Mouse (Mus musculus) olfactory bulb, adult 2 months (tissue): ENCODE data around the gene Adamts17. TPM values are rescaled to one million over a fixed set of nuclear protein-coding genes. Genes with fewer than 3 reads are reported as not detected.

Source experiments
- H3K27ac ChIP-seq: fragments of 200-500 bp; 2 replicates; pipeline ENCODE4 v1.5.1; 2012; ENCODE audit warnings: low read depth, low read length; ENCODE audit not compliant: insufficient read depth
- H3K4me1 ChIP-seq: fragments of 200-500 bp; 2 replicates; pipeline ENCODE4 v1.6.1; 2012; ENCODE audit warnings: low read length; ENCODE audit not compliant: control insufficient read depth, insufficient read depth
- H3K4me3 ChIP-seq: fragments of 200-500 bp; 2 replicates; pipeline ENCODE4 v1.5.1; 2012; ENCODE audit warnings: mild to moderate bottlenecking, low read depth, low read length, moderate library complexity; ENCODE audit not compliant: insufficient read depth
- CTCF ChIP-seq: fragments of 200-500 bp; IDR thresholded peaks from 2 replicates; pipeline ENCODE4 v1.5.1; 2012; ENCODE audit warnings: low read depth, mild to moderate bottlenecking, low read length, moderate library complexity; ENCODE audit not compliant: insufficient read depth
- POLR2A ChIP-seq: fragments of 200-500 bp; IDR thresholded peaks from 2 replicates; pipeline ENCODE4 v1.6.1; 2012; ENCODE audit warnings: mild to moderate bottlenecking, low read depth, low read length, moderate library complexity; ENCODE audit not compliant: insufficient read depth
- WGBS: fragments of 180-500 bp; shearing (Covaris S2); methylation state at CpG from one replicate; pipeline ENCODE4 v1.1.7; 2018; 5-methylcytosine and 5-hydroxymethylcytosine counted together
- polyA plus RNA-seq: library from polyadenylated mRNA; stranded (reverse); fragments of >200 nt; gene quantifications from 2 replicates; pipeline ENCODE4 v1.2.4, GENCODE M21; 2012; ENCODE audit warnings: low replicate concordance; ENCODE audit not compliant: missing spikeins, insufficient read depth, insufficient read length

Adamts17 gene
- polyA plus RNA-seq, 1 experiment, result not detected

GRCm38 (mm10) chr7:67087759-67088158, 248.2 kb downstream of the Adamts17 start:
- H3K27ac ChIP-seq, result no peak overlapping the region
- WGBS, result 82% methylated on average over 6 of the region's 6 CpGs
- H3K4me3 ChIP-seq, result no peak overlapping the region
- no peaks in the 10 kb centered on the region for H3K4me1 ChIP-seq
- TF ChIP-seq POLR2A, result no peak

- TF ChIP-seq POLR2A (no peak), CTCF (no peak)
- 94% methylated on average over 2 of the region's 2 CpGs for WGBS
- Histone ChIP-seq H3K27ac (no peak overlapping the region), H3K4me1 (no peaks in the 10 kb centered on the region), H3K4me3 (no peak overlapping the region)
These were observed 257.6 kb downstream of the Adamts17 start for GRCm38 (mm10) chr7:67097096-67097495.

GRCm38 (mm10) chr7:67101418-67101973, 262.0 kb downstream of the Adamts17 start:
- TF ChIP-seq CTCF (no peak), POLR2A (no peak)
- WGBS, result 96% methylated on average over 3 of the region's 3 CpGs
- Histone ChIP-seq H3K4me3 (no peak overlapping the region), H3K27ac (no peak overlapping the region), H3K4me1 (no peaks in the 10 kb centered on the region)

- TF ChIP-seq POLR2A (no peak), CTCF (no peak)
- H3K4me1 ChIP-seq, result peaks cover 11% of the 10 kb centered on the region
- no peak overlapping the region for H3K4me3 ChIP-seq
- no peak overlapping the region for H3K27ac ChIP-seq
- WGBS, result 36% methylated on average over 12 of the region's 12 CpGs
These were observed 271.1 kb downstream of the Adamts17 start for GRCm38 (mm10) chr7:67110551-67111159.

GRCm38 (mm10) chr7:67112495-67113216, 273.1 kb downstream of the Adamts17 start:
- TF ChIP-seq CTCF, result no peak
- 78% methylated on average over 14 of the region's 14 CpGs for WGBS

GRCm38 (mm10) chr7:67114056-67114455, 274.5 kb downstream of the Adamts17 start:
- Histone ChIP-seq H3K27ac (no peak overlapping the region), H3K4me1 (peaks cover 8% of the 10 kb centered on the region), H3K4me3 (no peak overlapping the region)
- 98% methylated on average over 3 of the region's 3 CpGs for WGBS
- TF ChIP-seq POLR2A, result no peak
- TF ChIP-seq CTCF, result no peak

More at GRCm38 (mm10) chr7:67112495-67113216, 273.1 kb downstream of the Adamts17 start:
- H3K4me3 ChIP-seq, result no peak overlapping the region
- no peak overlapping the region for H3K27ac ChIP-seq
- H3K4me1 ChIP-seq, result peaks cover 11% of the 10 kb centered on the region

- WGBS, result 98% methylated on average over 3 of the region's 3 CpGs
- Histone ChIP-seq H3K4me1 (peaks cover 8% of the 10 kb centered on the region), H3K4me3 (no peak overlapping the region), H3K27ac (no peak overlapping the region)
- no peak for TF ChIP-seq POLR2A
- no peak for TF ChIP-seq CTCF
These were observed 275.5 kb downstream of the Adamts17 start for GRCm38 (mm10) chr7:67115056-67115455.

GRCm38 (mm10) chr7:67135140-67135539, 295.6 kb downstream of the Adamts17 start:
- H3K27ac ChIP-seq, result no peak overlapping the region
- TF ChIP-seq POLR2A (no peak), CTCF (no peak)
- H3K4me1 ChIP-seq, result no peaks in the 10 kb centered on the region
- WGBS, result 59% methylated on average over 2 of the region's 2 CpGs
- H3K4me3 ChIP-seq, result no peak overlapping the region

GRCm38 (mm10) chr7:67142347-67143015, 302.9 kb downstream of the Adamts17 start:
- Histone ChIP-seq H3K27ac (no peak overlapping the region), H3K4me1 (peaks cover 4% of the 10 kb centered on the region; the same call in 1 of the 2 replicates), H3K4me3 (no peak overlapping the region)
- 79% methylated on average over 11 of the region's 11 CpGs for WGBS
- TF ChIP-seq CTCF, result no peak
- no peak for TF ChIP-seq POLR2A
